Mouse (Mus musculus) stomach, postnatal 0 days (tissue): Measurements from ENCODE around the gene Mut.

ENCODE experiments used
- CTCF ChIP-seq: IDR thresholded peaks from 2 replicates; pipeline ENCODE4 v1.5.1; 2016; ENCODE audit warnings: antibody characterized with exemption, low read depth, mild to moderate bottlenecking, moderate library complexity
- EP300 ChIP-seq: optimal IDR thresholded peaks from 2 replicates; pipeline ENCODE3; 2016; ENCODE audit warnings: antibody characterized with exemption

DNA sequence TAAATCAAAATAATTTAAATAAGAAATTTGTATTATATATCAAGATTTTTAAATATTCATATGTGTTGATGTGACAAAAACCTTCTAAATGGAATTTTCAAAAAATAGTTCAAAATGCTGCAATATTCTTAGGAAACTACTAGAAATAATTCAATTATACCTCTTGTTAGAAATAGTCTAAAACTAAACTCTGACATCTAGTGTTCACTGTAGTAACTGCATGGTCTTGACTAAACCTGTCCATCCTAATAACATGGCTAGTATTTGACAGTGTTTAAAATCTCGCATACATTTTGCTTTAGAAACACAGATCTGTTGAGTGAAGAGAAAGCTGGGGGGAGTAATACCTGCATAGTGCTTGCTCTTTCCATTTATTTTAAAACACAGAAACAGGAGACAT lies 37.6 kb upstream of the Mut start:
- TF ChIP-seq CTCF, result peak; percentile 77
- no peak for TF ChIP-seq EP300
